In genomic region chr5:111074050-111074449, GRCm38 (mm10) we compare ENCODE assay signal across 25 mouse cellular contexts.
DNase-seq lines count a peak whose midpoint lies in the region; ATAC-seq and TF ChIP-seq lines count a peak whose summit lies in the region.
"Had no signal": no experiment of that assay in that cellular context is flagged by ENCODE, and none has a peak within 500 bp of the region (broad histone marks: within the 10 kb centered on the region; RNA-seq: fewer than 3 reads in every experiment).

No protein-coding gene starts in this region.

- no peak overlapping the region for H3K9ac ChIP-seq in forebrain, embryonic 13.5 days
- no peak overlapping the region for H3K9ac ChIP-seq in forebrain, embryonic 16.5 days (replicated peaks; ENCODE audit: low read depth, low read length)
- no peak overlapping the region for H3K9ac ChIP-seq in hindbrain, embryonic 14.5 days
- no peak overlapping the region for H3K9ac ChIP-seq in midbrain, embryonic 13.5 days (replicated peaks)
- no peak overlapping the region for H3K9ac ChIP-seq in midbrain, postnatal 0 days (replicated peaks; ENCODE audit: low read length, poor library complexity, severe bottlenecking)
- H3K9ac ChIP-seq in forebrain, embryonic 15.5 days (replicated peaks), result 0 out of 2 replicates have a peak overlapping the region, but pooled peaks have one; percentile 8
- H3K9ac ChIP-seq: liver, embryonic 13.5 days had no signal

- H3K4me1 ChIP-seq in forebrain, embryonic 13.5 days, result peaks cover 49% of the 10 kb centered on the region
- H3K4me1 ChIP-seq in forebrain, embryonic 16.5 days (replicated peaks; ENCODE audit: control insufficient read depth, insufficient read depth, low read length), result peaks cover 36% of the 10 kb centered on the region
- peaks cover 40% of the 10 kb centered on the region for H3K4me1 ChIP-seq in hindbrain, embryonic 14.5 days (replicated peaks; ENCODE audit: control insufficient read depth, insufficient read depth, low read length)
- peaks cover 25% of the 10 kb centered on the region for H3K4me1 ChIP-seq in hindbrain, embryonic 10.5 days (replicated peaks)
- H3K4me1 ChIP-seq in midbrain, embryonic 13.5 days (replicated peaks), result peaks cover 40% of the 10 kb centered on the region
- H3K4me1 ChIP-seq in midbrain, postnatal 0 days (ENCODE audit: insufficient read depth, low read length), result peaks cover 6% of the 10 kb centered on the region; the same call in 1 of the 2 replicates
- H3K4me1 ChIP-seq in forebrain, embryonic 15.5 days, result peaks cover 49% of the 10 kb centered on the region

- H3K4me2 ChIP-seq in forebrain, embryonic 13.5 days, result no peak overlapping the region
- no peak overlapping the region for H3K4me2 ChIP-seq in forebrain, embryonic 16.5 days (ENCODE audit: low read length)
- H3K4me2 ChIP-seq in hindbrain, embryonic 14.5 days (replicated peaks), result no peak overlapping the region
- H3K4me2 ChIP-seq in midbrain, embryonic 13.5 days (replicated peaks), result no peak overlapping the region
- no peak overlapping the region for H3K4me2 ChIP-seq in midbrain, postnatal 0 days (ENCODE audit: low read depth, low read length, poor library complexity, severe bottlenecking)
- H3K4me2 ChIP-seq in forebrain, embryonic 15.5 days (replicated peaks), result no peak overlapping the region
- H3K4me2 ChIP-seq: liver, embryonic 13.5 days had no signal

- no peak overlapping the region for H3K4me3 ChIP-seq in forebrain, embryonic 13.5 days
- H3K4me3 ChIP-seq in forebrain, embryonic 16.5 days (replicated peaks; ENCODE audit: low read length), result no peak overlapping the region
- H3K4me3 ChIP-seq in hindbrain, embryonic 14.5 days (replicated peaks; ENCODE audit: low read length), result no peak overlapping the region
- H3K4me3 ChIP-seq in hindbrain, embryonic 10.5 days, result no peak overlapping the region
- no peak overlapping the region for H3K4me3 ChIP-seq in midbrain, embryonic 13.5 days (replicated peaks)
- H3K4me3 ChIP-seq in midbrain, postnatal 0 days (ENCODE audit: low read depth, low read length), result no peak overlapping the region
- H3K4me3 ChIP-seq in forebrain, embryonic 15.5 days, result no peak overlapping the region
- H3K4me3 ChIP-seq: erythroblast, embryonic 14.5 days; heart, adult 2 months; liver, embryonic 13.5 days had no signal

- peak overlapping the region; percentile 77 for H3K27ac ChIP-seq in forebrain, embryonic 13.5 days
- no peak overlapping the region for H3K27ac ChIP-seq in forebrain, embryonic 16.5 days (ENCODE audit: low read length)
- 0 out of 2 replicates have a peak overlapping the region, but pooled peaks have one; percentile 39 for H3K27ac ChIP-seq in hindbrain, embryonic 14.5 days
- no peak overlapping the region for H3K27ac ChIP-seq in hindbrain, embryonic 10.5 days
- H3K27ac ChIP-seq in midbrain, embryonic 13.5 days, result peak overlapping the region; percentile 55
- H3K27ac ChIP-seq in midbrain, postnatal 0 days (ENCODE audit: low read depth, low read length), result no peak overlapping the region
- peak overlapping the region; percentile 69 for H3K27ac ChIP-seq in forebrain, embryonic 15.5 days (replicated peaks)
- H3K27ac ChIP-seq: heart, adult 2 months; liver, embryonic 13.5 days; macrophage had no signal

- TF ChIP-seq CTCF in midbrain, postnatal 0 days (IDR thresholded peaks at IDR 0.05), result no peak

- no peaks in the 10 kb centered on the region for H3K27me3 ChIP-seq in forebrain, embryonic 13.5 days
- H3K27me3 ChIP-seq in forebrain, embryonic 16.5 days (replicated peaks; ENCODE audit: control insufficient read depth, insufficient read depth, low read length), result no peaks in the 10 kb centered on the region
- no peaks in the 10 kb centered on the region for H3K27me3 ChIP-seq in hindbrain, embryonic 14.5 days (ENCODE audit: control insufficient read depth, insufficient read depth, low read length)
- no peaks in the 10 kb centered on the region for H3K27me3 ChIP-seq in hindbrain, embryonic 10.5 days (ENCODE audit: insufficient read depth, poor library complexity, severe bottlenecking)
- H3K27me3 ChIP-seq in midbrain, embryonic 13.5 days, result no peaks in the 10 kb centered on the region
- no peaks in the 10 kb centered on the region for H3K27me3 ChIP-seq in midbrain, postnatal 0 days (ENCODE audit: insufficient read depth, low read length)
- H3K27me3 ChIP-seq in forebrain, embryonic 15.5 days, result no peaks in the 10 kb centered on the region
- H3K27me3 ChIP-seq: liver, embryonic 13.5 days; Patski had no signal

- DNase-seq in hindbrain, embryonic 14.5 days (ENCODE audit: low spot score), result no peak
- no peak for DNase-seq in hindbrain, embryonic 10.5 days (ENCODE audit: low spot score)
- DNase-seq in midbrain, postnatal 0 days (ENCODE audit: low spot score), result no peak
- DNase-seq in cerebellum, postnatal 10 days, result no peak
- DNase-seq: cerebellum, adult 11 months; cerebellum, adult 9-10 months; gastrocnemius, postnatal 36 days; heart, adult 2 months; heart, postnatal 14 days; kidney, adult 9 months; kidney, postnatal 10 days; layer of hippocampus, postnatal 36 days; liver, embryonic 13.5 days; lung, adult 2 months; lung, postnatal 10 days; right cerebral cortex, postnatal 14 days; thymus, postnatal 4 days had no signal

- ATAC-seq in forebrain, embryonic 13.5 days, result no peak
- no peak for ATAC-seq in forebrain, embryonic 16.5 days
- ATAC-seq in hindbrain, embryonic 14.5 days (ENCODE audit: low FRiP score), result no peak
- ATAC-seq in midbrain, embryonic 13.5 days, result no peak
- ATAC-seq in midbrain, postnatal 0 days (ENCODE audit: low FRiP score), result no peak
- ATAC-seq in forebrain, embryonic 15.5 days (replicated peaks), result no peak
- ATAC-seq: intestine, postnatal 0 days; Patski had no signal

- no peaks in the 10 kb centered on the region for H3K9me3 ChIP-seq in forebrain, embryonic 13.5 days (replicated peaks)
- H3K9me3 ChIP-seq in forebrain, embryonic 16.5 days (ENCODE audit: control insufficient read depth, low read length), result no peaks in the 10 kb centered on the region
- H3K9me3 ChIP-seq in hindbrain, embryonic 14.5 days (ENCODE audit: control insufficient read depth, low read length), result no peaks in the 10 kb centered on the region
- H3K9me3 ChIP-seq in hindbrain, embryonic 10.5 days, result peaks cover 5% of the 10 kb centered on the region; the same call in 1 of the 2 replicates
- H3K9me3 ChIP-seq in midbrain, embryonic 13.5 days, result no peaks in the 10 kb centered on the region
- no peaks in the 10 kb centered on the region for H3K9me3 ChIP-seq in midbrain, postnatal 0 days (ENCODE audit: low read length)
- H3K9me3 ChIP-seq in forebrain, embryonic 15.5 days, result no peaks in the 10 kb centered on the region
- H3K9me3 ChIP-seq: liver, embryonic 13.5 days had no signal

- 57% methylated on average over 7 of the region's 7 CpGs for WGBS in forebrain, embryonic 13.5 days
- 35% methylated on average over 7 of the region's 7 CpGs for WGBS in forebrain, embryonic 16.5 days
- 36% methylated on average over 7 of the region's 7 CpGs for WGBS in hindbrain, embryonic 14.5 days
- 58% methylated on average over 7 of the region's 7 CpGs for WGBS in hindbrain, embryonic 10.5 days
- 46% methylated on average over 7 of the region's 7 CpGs for WGBS in midbrain, embryonic 13.5 days
- WGBS in midbrain, postnatal 0 days, result 38% methylated on average over 7 of the region's 7 CpGs
- WGBS in forebrain, embryonic 15.5 days, result 42% methylated on average over 7 of the region's 7 CpGs

- H3K36me3 ChIP-seq in forebrain, embryonic 13.5 days (ENCODE audit: poor library complexity, severe bottlenecking), result no peaks in the 10 kb centered on the region
- H3K36me3 ChIP-seq in forebrain, embryonic 16.5 days (ENCODE audit: control insufficient read depth, insufficient read depth), result no peaks in the 10 kb centered on the region
- no peaks in the 10 kb centered on the region for H3K36me3 ChIP-seq in hindbrain, embryonic 14.5 days (replicated peaks; ENCODE audit: control insufficient read depth, insufficient read depth)
- H3K36me3 ChIP-seq in hindbrain, embryonic 10.5 days, result no peaks in the 10 kb centered on the region
- no peaks in the 10 kb centered on the region for H3K36me3 ChIP-seq in midbrain, embryonic 13.5 days
- H3K36me3 ChIP-seq in midbrain, postnatal 0 days (ENCODE audit: insufficient read depth, low read length), result no peaks in the 10 kb centered on the region
- H3K36me3 ChIP-seq in forebrain, embryonic 15.5 days, result no peaks in the 10 kb centered on the region
- H3K36me3 ChIP-seq: liver, embryonic 13.5 days had no signal

Comparison
In these comparisons a context has a peak if more than half of its experiments do, and no peak if none do; other contexts are left out.
1. H3K27ac ChIP-seq: peak in forebrain, embryonic 13.5 days (single experiment), hindbrain, embryonic 14.5 days (single experiment), midbrain, embryonic 13.5 days (single experiment) and forebrain, embryonic 15.5 days (single experiment); none in forebrain, embryonic 16.5 days (single experiment), hindbrain, embryonic 10.5 days (single experiment) and midbrain, postnatal 0 days (single experiment).